Mouse (Mus musculus): ENCODE measurements around the gene Farp1. TPM values are rescaled to one million over a fixed set of nuclear protein-coding genes. Genes with fewer than 3 reads are reported as not detected.

Farp1 gene
- total and polyA plus RNA-seq, 3 experiments: 0.01 to 0.27 TPM; not detected in 1

GRCm38 (mm10) chr14:121305316-121306064 is 270.5 kb downstream of the Farp1 start:
- TF ChIP-seq GATA1 (IDR thresholded peaks at IDR 0.05; ENCODE audit: borderline replicate concordance, low read length) (no peak), CTCF (IDR thresholded peaks at IDR 0.05; ENCODE audit: low read depth, low read length) (no peak), TAL1 (conservative IDR thresholded peaks at IDR 0.05; ENCODE audit: low read depth, low read length) (no peak), POLR2AphosphoS5 (IDR thresholded peaks at IDR 0.05; ENCODE audit: insufficient replicate concordance, low read depth, low read length) (no peak), GATA2 (IDR thresholded peaks at IDR 0.05; ENCODE audit: borderline replicate concordance, low read depth, low read length) (no peak)
- no peak for ATAC-seq (ENCODE audit: extremely low read depth, insufficient number of reproducible peaks, low FRiP score, poor library complexity, severe bottlenecking)

GRCm38 (mm10) chr14:121309909-121310308 is 274.9 kb downstream of the Farp1 start:
- TF ChIP-seq TAL1 (conservative IDR thresholded peaks at IDR 0.05; ENCODE audit: low read depth, low read length): no peak
- no peak for TF ChIP-seq POLR2AphosphoS5 (IDR thresholded peaks at IDR 0.05; ENCODE audit: insufficient replicate concordance, low read depth, low read length)
- no peak for TF ChIP-seq CTCF (IDR thresholded peaks at IDR 0.05; ENCODE audit: low read depth, low read length)
- TF ChIP-seq GATA1 (IDR thresholded peaks at IDR 0.05; ENCODE audit: borderline replicate concordance, low read length): no peak
- no peak for TF ChIP-seq GATA2 (IDR thresholded peaks at IDR 0.05; ENCODE audit: borderline replicate concordance, low read depth, low read length)
- Histone ChIP-seq H3K4me1 (ENCODE audit: insufficient read depth, low read depth, low read length) (peaks cover 48% of the 10 kb centered on the region), H3K9me3 (replicated peaks) (no peaks in the 10 kb centered on the region), H3K36me3 (replicated peaks) (peaks cover 89% of the 10 kb centered on the region), H3K27me3 (ENCODE audit: insufficient read depth, low read length) (no peaks in the 10 kb centered on the region), H3K4me3 (ENCODE audit: low read depth, low read length) (no peak overlapping the region)
- ATAC-seq (ENCODE audit: extremely low read depth, insufficient number of reproducible peaks, low FRiP score, poor library complexity, severe bottlenecking) (no peak), DNase-seq (ENCODE audit: low spot score) (no peak)

More at GRCm38 (mm10) chr14:121305316-121306064, 270.5 kb downstream of the Farp1 start:
- peaks cover 25% of the 10 kb centered on the region for H3K4me1 ChIP-seq (ENCODE audit: insufficient read depth, low read depth, low read length)
- no peak for DNase-seq (ENCODE audit: low spot score)
- no peaks in the 10 kb centered on the region for H3K27me3 ChIP-seq (ENCODE audit: insufficient read depth, low read length)
- no peaks in the 10 kb centered on the region for H3K9me3 ChIP-seq (replicated peaks)
- no peak overlapping the region for H3K4me3 ChIP-seq (ENCODE audit: low read depth, low read length)
- H3K36me3 ChIP-seq (replicated peaks): peaks cover 89% of the 10 kb centered on the region

GRCm38 (mm10) chr14:121310325-121311080 is 275.5 kb downstream of the Farp1 start:
- no peak for TF ChIP-seq TAL1 (conservative IDR thresholded peaks at IDR 0.05; ENCODE audit: low read depth, low read length)
- no peak for TF ChIP-seq CTCF (IDR thresholded peaks at IDR 0.05; ENCODE audit: low read depth, low read length)
- no peak for TF ChIP-seq GATA1 (IDR thresholded peaks at IDR 0.05; ENCODE audit: borderline replicate concordance, low read length)
- no peak for TF ChIP-seq GATA2 (IDR thresholded peaks at IDR 0.05; ENCODE audit: borderline replicate concordance, low read depth, low read length)
- TF ChIP-seq POLR2AphosphoS5 (IDR thresholded peaks at IDR 0.05; ENCODE audit: insufficient replicate concordance, low read depth, low read length): no peak
- peaks cover 91% of the 10 kb centered on the region for H3K36me3 ChIP-seq (replicated peaks)

GRCm38 (mm10) chr14:121311083-121311482 is 276.1 kb downstream of the Farp1 start:
- Histone ChIP-seq H3K4me3 (ENCODE audit: low read depth, low read length) (no peak overlapping the region), H3K27me3 (ENCODE audit: insufficient read depth, low read length) (no peaks in the 10 kb centered on the region), H3K9me3 (replicated peaks) (no peaks in the 10 kb centered on the region), H3K36me3 (replicated peaks) (peaks cover 94% of the 10 kb centered on the region), H3K4me1 (ENCODE audit: insufficient read depth, low read depth, low read length) (peaks cover 54% of the 10 kb centered on the region)
- no peak for ATAC-seq (ENCODE audit: extremely low read depth, insufficient number of reproducible peaks, low FRiP score, poor library complexity, severe bottlenecking)
- no peak for DNase-seq (ENCODE audit: low spot score)
- TF ChIP-seq POLR2AphosphoS5 (IDR thresholded peaks at IDR 0.05; ENCODE audit: insufficient replicate concordance, low read depth, low read length) (no peak), TAL1 (conservative IDR thresholded peaks at IDR 0.05; ENCODE audit: low read depth, low read length) (no peak)

More at GRCm38 (mm10) chr14:121310325-121311080, 275.5 kb downstream of the Farp1 start:
- Histone ChIP-seq H3K4me1 (ENCODE audit: insufficient read depth, low read depth, low read length) (peaks cover 53% of the 10 kb centered on the region), H3K9me3 (replicated peaks) (no peaks in the 10 kb centered on the region), H3K4me3 (ENCODE audit: low read depth, low read length) (no peak overlapping the region), H3K27me3 (ENCODE audit: insufficient read depth, low read length) (no peaks in the 10 kb centered on the region)
- DNase-seq (ENCODE audit: low spot score): no peak
- no peak for ATAC-seq (ENCODE audit: extremely low read depth, insufficient number of reproducible peaks, low FRiP score, poor library complexity, severe bottlenecking)

GRCm38 (mm10) chr14:121313283-121313682 is 278.3 kb downstream of the Farp1 start:
- TF ChIP-seq TAL1 (conservative IDR thresholded peaks at IDR 0.05; ENCODE audit: low read depth, low read length): no peak

GRCm38 (mm10) chr14:121314934-121315333 is 279.9 kb downstream of the Farp1 start:
- Histone ChIP-seq H3K27me3 (ENCODE audit: insufficient read depth, low read length) (no peaks in the 10 kb centered on the region), H3K4me1 (ENCODE audit: insufficient read depth, low read depth, low read length) (peaks cover 51% of the 10 kb centered on the region), H3K36me3 (replicated peaks) (peaks cover 76% of the 10 kb centered on the region), H3K4me3 (ENCODE audit: low read depth, low read length) (no peak overlapping the region), H3K9me3 (replicated peaks) (no peaks in the 10 kb centered on the region)
- DNase-seq (ENCODE audit: low spot score) (no peak), ATAC-seq (ENCODE audit: extremely low read depth, insufficient number of reproducible peaks, low FRiP score, poor library complexity, severe bottlenecking) (no peak)
- TF ChIP-seq POLR2AphosphoS5 (IDR thresholded peaks at IDR 0.05; ENCODE audit: insufficient replicate concordance, low read depth, low read length) (no peak), TAL1 (conservative IDR thresholded peaks at IDR 0.05; ENCODE audit: low read depth, low read length) (no peak), GATA1 (IDR thresholded peaks at IDR 0.05; ENCODE audit: borderline replicate concordance, low read length) (no peak), CTCF (IDR thresholded peaks at IDR 0.05; ENCODE audit: low read depth, low read length) (no peak), GATA2 (IDR thresholded peaks at IDR 0.05; ENCODE audit: borderline replicate concordance, low read depth, low read length) (no peak)

More at GRCm38 (mm10) chr14:121313283-121313682, 278.3 kb downstream of the Farp1 start:
- no peak for ATAC-seq (ENCODE audit: extremely low read depth, insufficient number of reproducible peaks, low FRiP score, poor library complexity, severe bottlenecking)
- Histone ChIP-seq H3K9me3 (replicated peaks) (no peaks in the 10 kb centered on the region), H3K4me3 (ENCODE audit: low read depth, low read length) (no peak overlapping the region), H3K27me3 (ENCODE audit: insufficient read depth, low read length) (no peaks in the 10 kb centered on the region), H3K36me3 (replicated peaks) (peaks cover 91% of the 10 kb centered on the region), H3K4me1 (ENCODE audit: insufficient read depth, low read depth, low read length) (peaks cover 58% of the 10 kb centered on the region)
- no peak for DNase-seq (ENCODE audit: low spot score)

All from G1E (cell line).